Mouse (Mus musculus): ENCODE measurements around the gene Olfr463. TPM values are rescaled to one million over a fixed set of nuclear protein-coding genes. Genes with fewer than 3 reads are reported as not detected.

The Olfr463 gene
- polyA plus RNA-seq, 1 experiment from 2014 or later, result not detected

Other genes with a start within 250 kb of the Olfr463 start
- gene Rnf43, start 234.7 kb downstream of the Olfr463 start, polyA plus RNA-seq (2014; fragmentation: Nextera tagmentation; extraction: Ambion mirVana), result 0.63 and 1.1 TPM in 2 replicates
- gene Supt4a, start 159.8 kb downstream of the Olfr463 start, polyA plus RNA-seq (2014; fragmentation: Nextera tagmentation; extraction: Ambion mirVana), result 160 and 203 TPM in 2 replicates
- 13.5 and 20.2 TPM in 2 replicates for gene Tspoap1, start 136.8 kb downstream of the Olfr463 start, polyA plus RNA-seq (2014; fragmentation: Nextera tagmentation; extraction: Ambion mirVana)
- 0.22 and 0.23 TPM in 2 replicates for gene Mpo, start 103.8 kb downstream of the Olfr463 start, polyA plus RNA-seq (2014; fragmentation: Nextera tagmentation; extraction: Ambion mirVana)
- 0.53 and 0.62 TPM in 2 replicates for gene Lpo, start 69.1 kb downstream of the Olfr463 start, polyA plus RNA-seq (2014; fragmentation: Nextera tagmentation; extraction: Ambion mirVana)
- gene Mks1, start 44.2 kb downstream of the Olfr463 start, polyA plus RNA-seq (2014; fragmentation: Nextera tagmentation; extraction: Ambion mirVana), result 9.1 and 10.4 TPM in 2 replicates
- 0.11 and 0.19 TPM in 2 replicates for gene Epx, start 21.9 kb downstream of the Olfr463 start, polyA plus RNA-seq (2014; fragmentation: Nextera tagmentation; extraction: Ambion mirVana)
- not detected in 2 replicates for gene Olfr462, start 5.1 kb downstream of the Olfr463 start, polyA plus RNA-seq (2014; fragmentation: Nextera tagmentation; extraction: Ambion mirVana)
- not detected in 2 replicates for gene Olfr464, start 23.6 kb upstream of the Olfr463 start, polyA plus RNA-seq (2014; fragmentation: Nextera tagmentation; extraction: Ambion mirVana)
- gene Dynll2, start 90.1 kb upstream of the Olfr463 start, polyA plus RNA-seq (2014; fragmentation: Nextera tagmentation; extraction: Ambion mirVana), result 21.8 and 22.5 TPM in 2 replicates
- gene Srsf1, start 150.0 kb upstream of the Olfr463 start, polyA plus RNA-seq (2014; fragmentation: Nextera tagmentation; extraction: Ambion mirVana), result 340 and 348 TPM in 2 replicates
- gene Vezf1, start 170.9 kb upstream of the Olfr463 start, polyA plus RNA-seq (2014; fragmentation: Nextera tagmentation; extraction: Ambion mirVana), result 60.0 and 64.7 TPM in 2 replicates
- 13.0 and 18.6 TPM in 2 replicates for gene Cuedc1, start 200.7 kb upstream of the Olfr463 start, polyA plus RNA-seq (2014; fragmentation: Nextera tagmentation; extraction: Ambion mirVana)